Mouse (Mus musculus) small intestine, adult 2 months (tissue): ENCODE results near the gene Tmod3.

Experiments used
- CTCF ChIP-seq: fragments of 200-500 bp; IDR thresholded peaks from 2 replicates; pipeline ENCODE4 v1.5.1; 2012; ENCODE audit warnings: low read depth, mild to moderate bottlenecking, control low read depth, inconsistent platforms, low read length, moderate library complexity, mixed read lengths; ENCODE audit not compliant: insufficient replicate concordance, insufficient read length; ENCODE audit errors: extremely low read depth
- POLR2A ChIP-seq: fragments of 200-500 bp; IDR thresholded peaks from 2 replicates; pipeline ENCODE4 v1.6.1; 2012; ENCODE audit warnings: low read depth, mild to moderate bottlenecking, control low read depth, inconsistent platforms, low read length, moderate library complexity

GRCm38 (mm10) chr9:75520940-75521339 is 38.5 kb downstream of the Tmod3 start:
- no peak for TF ChIP-seq CTCF
- TF ChIP-seq POLR2A, result no peak
